Mouse (Mus musculus) myocyte (in vitro differentiated cells): Measurements from ENCODE around the gene Nprl2. TPM values are rescaled to one million over a fixed set of nuclear protein-coding genes. Genes with fewer than 3 reads are reported as not detected.
"Not testable (repeated sequence)": the region's sequence is repeated elsewhere in the genome, so short reads cannot be mapped to it uniquely, and the experiment has no call there.

Source experiments
- H3K27me3 ChIP-seq: one replicate; pipeline ENCODE4 v1.6.1; 2011; ENCODE audit not compliant: control insufficient read depth, insufficient read depth, insufficient read length
- H3K36me3 ChIP-seq: one replicate; pipeline ENCODE4 v1.6.1; 2011; ENCODE audit not compliant: control insufficient read depth, insufficient read depth
- H3K4me2 ChIP-seq: one replicate; pipeline ENCODE4 v1.6.1; 2011; ENCODE audit warnings: low read depth, control low read depth
- H3K4me3 ChIP-seq: one replicate; pipeline ENCODE4 v1.5.1; 2011; ENCODE audit warnings: mild to moderate bottlenecking, control low read depth, moderate library complexity
- H3K79me2 ChIP-seq: one replicate; pipeline ENCODE4 v1.6.1; 2011; ENCODE audit not compliant: control insufficient read depth, insufficient read depth
- H3ac ChIP-seq: one replicate; pipeline ENCODE4 v1.6.1; 2011; ENCODE audit not compliant: control insufficient read depth, insufficient read length
- CEBPB ChIP-seq: IDR thresholded peaks from 2 replicates; pipeline ENCODE4 v1.6.1; 2011; ENCODE audit warnings: mild to moderate bottlenecking, moderate library complexity; ENCODE audit not compliant: poor library complexity, insufficient read depth, severe bottlenecking
- E2F4 ChIP-seq: IDR thresholded peaks from one replicate; pipeline ENCODE4 v1.6.1; 2011; ENCODE audit warnings: mild to moderate bottlenecking, control low read depth, moderate library complexity; ENCODE audit not compliant: insufficient read depth
- MAX ChIP-seq: IDR thresholded peaks from one replicate; pipeline ENCODE4 v1.6.1; 2011; ENCODE audit warnings: low read depth, mild to moderate bottlenecking, control low read depth
- MYOD1 ChIP-seq, 3 experiments: IDR thresholded peaks; one replicate each; pipeline ENCODE4 v1.6.1; 2011; ENCODE audit warnings: control low read depth in 2 of 3, low read depth in 2 of 3, mild to moderate bottlenecking in 2 of 3, moderate library complexity in 1 of 3; ENCODE audit not compliant: insufficient read length in 2 of 3, control insufficient read depth in 1 of 3
- MYOG ChIP-seq, 3 experiments: IDR thresholded peaks; one replicate each; pipeline ENCODE4 v1.6.1; 2011; ENCODE audit warnings: control low read depth in 2 of 3, low read depth in 2 of 3, mild to moderate bottlenecking in 2 of 3; ENCODE audit not compliant: insufficient read length in 2 of 3, control insufficient read depth in 1 of 3, insufficient read depth in 1 of 3
- POLR2A ChIP-seq: IDR thresholded peaks from one replicate; pipeline ENCODE4 v1.6.1; 2011; ENCODE audit warnings: low read depth, mild to moderate bottlenecking, control low read depth, moderate library complexity; ENCODE audit not compliant: insufficient read length
- POLR2AphosphoS2 ChIP-seq: IDR thresholded peaks from one replicate; pipeline ENCODE4 v1.6.1; 2011; ENCODE audit warnings: low read depth, control low read depth; ENCODE audit not compliant: insufficient read length
- REST ChIP-seq: IDR thresholded peaks from one replicate; pipeline ENCODE4 v1.6.1; 2011; ENCODE audit warnings: mild to moderate bottlenecking, control low read depth, moderate library complexity; ENCODE audit not compliant: insufficient read depth, insufficient read length
- SRF ChIP-seq: IDR thresholded peaks from one replicate; pipeline ENCODE4 v1.6.1; 2011; ENCODE audit warnings: low read depth; ENCODE audit not compliant: control insufficient read depth, insufficient read length
- TCF12 ChIP-seq: IDR thresholded peaks from one replicate; pipeline ENCODE4 v1.6.1; 2011; ENCODE audit warnings: mild to moderate bottlenecking, control low read depth; ENCODE audit not compliant: poor library complexity, insufficient read depth, severe bottlenecking
- TCF3 ChIP-seq: IDR thresholded peaks from one replicate; pipeline ENCODE4 v1.6.1; 2011; ENCODE audit warnings: low read depth, control low read depth; ENCODE audit not compliant: insufficient read length
- USF1 ChIP-seq: IDR thresholded peaks from one replicate; pipeline ENCODE4 v1.6.1; 2011; ENCODE audit warnings: low read depth, mild to moderate bottlenecking, control low read depth, moderate library complexity
- polyA plus RNA-seq: library from polyadenylated mRNA; unstranded; fragments of >200 nt; fragmentation: generic; extraction: Trizol; gene quantifications from one replicate; pipeline ENCODE4 v1.2.1, GENCODE M21; 2012; ENCODE audit warnings: missing spikeins

Gene Nprl2
- polyA plus RNA-seq, 1 experiment, result 24.6 TPM

- TF ChIP-seq MYOG (IDR thresholded peaks at IDR 0.05; ENCODE audit: control insufficient read depth in 1 of 3, insufficient read depth in 1 of 3, insufficient read length in 2 of 3, low read depth in 2 of 3) (peak in 1 of 3 experiments; percentile 41), SRF (no peak), MAX (no peak), USF1 (no peak), MYOD1 (IDR thresholded peaks at IDR 0.05; ENCODE audit: control insufficient read depth in 1 of 3, insufficient read length in 2 of 3, low read depth in 2 of 3) (no peak), POLR2A (peak; percentile 70), TCF12 (no peak), POLR2AphosphoS2 (peak; percentile 100)
- Histone ChIP-seq H3K4me2 (peak within 1 kb of the TSS; percentile 80), H3K4me3 (peak within 1 kb of the TSS; percentile 41), H3K79me2 (peaks cover 14% of the 10 kb centered on the region), H3ac (peak within 1 kb of the TSS; percentile 43), H3K36me3 (peaks cover 38% of the 10 kb centered on the region), H3K27me3 (no peaks in the 10 kb centered on the region)
Measured at GRCm38 (mm10) chr9:107563029-107563581, 21.1 kb downstream of the Nprl2 start, which contains the start of gene Tusc2. Gene Tusc2, plus strand, starts transcription at chr9:107563255.

- H3K4me2 ChIP-seq, H3K27me3 ChIP-seq, H3K4me3 ChIP-seq, H3ac ChIP-seq: not testable (repeated sequence)
- peaks cover 20% of the 10 kb centered on the region for H3K79me2 ChIP-seq
- peaks cover 14% of the 10 kb centered on the region for H3K36me3 ChIP-seq
Measured at GRCm38 (mm10) chr9:107565556-107565955, 23.5 kb downstream of the Nprl2 start.

DNA sequence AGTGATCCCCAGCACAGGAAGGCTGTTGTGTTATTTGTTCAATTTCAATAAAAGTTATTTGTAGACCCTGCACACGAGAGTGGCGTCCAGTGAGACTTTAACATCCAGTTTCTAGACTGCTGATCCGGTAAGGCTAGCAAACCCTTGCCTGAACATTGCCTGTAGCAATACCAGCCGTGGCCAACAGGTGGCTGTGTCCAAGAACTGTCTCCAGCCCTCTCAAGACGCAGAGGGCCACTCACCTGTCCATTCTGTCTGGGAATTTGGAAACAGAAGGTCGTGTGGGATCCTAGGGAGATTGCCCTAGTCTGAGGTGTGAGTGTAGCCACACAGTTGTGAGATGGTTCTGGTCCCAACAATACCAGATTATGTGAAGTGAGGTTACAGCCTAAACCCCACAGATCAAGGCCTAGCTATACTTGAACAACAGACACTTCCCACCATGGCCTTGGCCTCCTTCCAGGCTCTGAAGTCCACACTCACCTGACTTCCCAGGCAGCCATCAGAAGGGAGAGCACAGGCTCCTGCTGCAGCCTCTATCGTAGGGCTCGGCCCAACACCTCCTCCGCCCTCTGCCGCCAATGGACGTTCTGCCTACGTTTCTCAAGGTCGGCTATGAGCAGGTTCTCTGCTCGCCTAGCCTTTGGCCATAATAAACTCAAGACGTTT, 24.1 kb downstream of the Nprl2 start:
- TF ChIP-seq E2F4 (no peak), POLR2A (no peak), TCF12 (no peak), TCF3 (no peak), MAX (no peak), POLR2AphosphoS2 (peak; percentile 16), CEBPB (no peak), USF1 (no peak), REST (no peak), SRF (no peak), MYOG (IDR thresholded peaks at IDR 0.05; ENCODE audit: control insufficient read depth in 1 of 3, insufficient read depth in 1 of 3, insufficient read length in 2 of 3, low read depth in 2 of 3) (no peak), MYOD1 (IDR thresholded peaks at IDR 0.05; ENCODE audit: control insufficient read depth in 1 of 3, insufficient read length in 2 of 3, low read depth in 2 of 3) (peak in 1 of 3 experiments; percentile 24)

GRCm38 (mm10) chr9:107566855-107567254, 24.8 kb downstream of the Nprl2 start:
- no peak overlapping the region for H3K4me3 ChIP-seq
- H3K4me2 ChIP-seq, result no peak overlapping the region
- peaks cover 20% of the 10 kb centered on the region for H3K79me2 ChIP-seq
- peaks cover under 1% of the 10 kb centered on the region for H3K36me3 ChIP-seq
- no peak for TF ChIP-seq E2F4
- no peak for TF ChIP-seq MYOD1 (IDR thresholded peaks at IDR 0.05; ENCODE audit: control insufficient read depth in 1 of 3, insufficient read length in 2 of 3, low read depth in 2 of 3)
- no peak for TF ChIP-seq MYOG (IDR thresholded peaks at IDR 0.05; ENCODE audit: control insufficient read depth in 1 of 3, insufficient read depth in 1 of 3, insufficient read length in 2 of 3, low read depth in 2 of 3)
- TF ChIP-seq SRF, result no peak
- TF ChIP-seq MAX, result no peak
- TF ChIP-seq POLR2AphosphoS2, result no peak
- TF ChIP-seq CEBPB, result no peak
- no peak for TF ChIP-seq POLR2A
- no peak for TF ChIP-seq USF1
- no peak for TF ChIP-seq TCF3
- no peak for TF ChIP-seq TCF12
- H3ac ChIP-seq, result no peak overlapping the region
- H3K27me3 ChIP-seq, result no peaks in the 10 kb centered on the region

More for the DNA sequence above, 24.1 kb downstream of the Nprl2 start:
- no peak overlapping the region for H3K4me2 ChIP-seq
- H3ac ChIP-seq, result no peak overlapping the region
- H3K27me3 ChIP-seq, result no peaks in the 10 kb centered on the region
- peaks cover 8% of the 10 kb centered on the region for H3K36me3 ChIP-seq
- H3K4me3 ChIP-seq, result no peak overlapping the region
- peaks cover 20% of the 10 kb centered on the region for H3K79me2 ChIP-seq

- Histone ChIP-seq H3ac (peak within 1 kb of the TSS; percentile 69), H3K27me3 (no peaks in the 10 kb centered on the region), H3K4me2 (peak within 1 kb of the TSS; percentile 98), H3K79me2 (peaks cover 20% of the 10 kb centered on the region), H3K36me3 (no peaks in the 10 kb centered on the region), H3K4me3 (peak within 1 kb of the TSS; percentile 81)
- TF ChIP-seq REST (no peak), MYOG (IDR thresholded peaks at IDR 0.05; ENCODE audit: control insufficient read depth in 1 of 3, insufficient read depth in 1 of 3, insufficient read length in 2 of 3, low read depth in 2 of 3) (no peak), MYOD1 (IDR thresholded peaks at IDR 0.05; ENCODE audit: control insufficient read depth in 1 of 3, insufficient read length in 2 of 3, low read depth in 2 of 3) (no peak), USF1 (no peak), TCF3 (no peak), E2F4 (no peak), CEBPB (no peak), TCF12 (no peak), MAX (no peak), SRF (no peak), POLR2A (no peak), POLR2AphosphoS2 (no peak)
Measured at GRCm38 (mm10) chr9:107567702-107568319, 25.8 kb downstream of the Nprl2 start, which contains the start of gene Hyal2. Gene Hyal2, plus strand, starts transcription at chr9:107567945.
